Mouse (Mus musculus) regulatory T cell (primary cell): ENCODE measurements around the gene Dirc2.

Experiments
- in situ Hi-C: fragments of 300-600 bp; cut with MboI, MseI; formaldehyde crosslinking; loops from one replicate; pipeline ENCODE4 v1.15.1; 2025; ENCODE audit warnings: high pct_unique_total_duplicates

Gene Dirc2

DNA sequence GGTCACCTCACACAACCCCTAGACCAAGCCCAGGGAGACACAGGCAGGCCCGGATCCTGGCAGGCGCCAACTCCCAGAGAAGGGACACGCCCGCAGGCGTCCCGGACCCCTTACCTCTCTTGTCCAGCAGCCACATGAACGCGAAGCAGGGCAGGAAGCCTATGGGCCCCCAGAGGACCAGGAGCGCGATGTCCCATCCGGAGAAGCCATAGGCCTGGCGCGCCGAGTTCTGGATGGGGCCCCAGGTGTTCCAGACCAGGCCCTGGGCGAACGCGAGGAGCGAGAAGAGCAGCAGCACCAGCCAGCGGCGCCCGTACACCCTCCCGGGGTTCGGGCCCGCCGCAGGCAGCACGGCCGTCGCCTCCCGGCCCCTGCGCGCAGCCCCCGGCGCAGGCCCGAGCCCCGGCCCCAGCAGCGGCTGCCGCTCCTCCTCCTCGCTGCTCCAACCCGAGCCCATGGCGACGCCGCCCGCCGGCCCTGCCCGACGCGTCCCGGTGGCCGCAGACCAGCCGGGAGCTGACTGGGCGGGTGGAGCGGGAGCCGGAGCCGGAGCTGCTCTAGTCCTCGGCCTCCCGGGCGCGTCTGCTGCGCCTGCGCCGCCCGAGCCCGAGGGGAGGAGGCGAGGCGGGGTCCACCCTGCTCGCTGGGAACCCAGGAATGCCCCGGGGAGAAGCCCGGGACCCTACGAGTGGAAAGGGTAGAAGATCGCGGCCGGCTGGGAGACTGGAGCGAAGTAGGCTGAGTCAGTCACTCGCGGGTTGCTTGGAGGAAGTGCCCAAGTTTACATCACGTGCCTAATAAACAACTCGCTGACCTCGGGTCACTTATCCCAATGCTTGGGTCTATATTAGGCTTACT, at the start of gene Dirc2:
Gene Dirc2 (minus strand): TSS at position 572 of the 858 bp plus-strand sequence.
- in situ Hi-C loops, result no loop called here

DNA sequence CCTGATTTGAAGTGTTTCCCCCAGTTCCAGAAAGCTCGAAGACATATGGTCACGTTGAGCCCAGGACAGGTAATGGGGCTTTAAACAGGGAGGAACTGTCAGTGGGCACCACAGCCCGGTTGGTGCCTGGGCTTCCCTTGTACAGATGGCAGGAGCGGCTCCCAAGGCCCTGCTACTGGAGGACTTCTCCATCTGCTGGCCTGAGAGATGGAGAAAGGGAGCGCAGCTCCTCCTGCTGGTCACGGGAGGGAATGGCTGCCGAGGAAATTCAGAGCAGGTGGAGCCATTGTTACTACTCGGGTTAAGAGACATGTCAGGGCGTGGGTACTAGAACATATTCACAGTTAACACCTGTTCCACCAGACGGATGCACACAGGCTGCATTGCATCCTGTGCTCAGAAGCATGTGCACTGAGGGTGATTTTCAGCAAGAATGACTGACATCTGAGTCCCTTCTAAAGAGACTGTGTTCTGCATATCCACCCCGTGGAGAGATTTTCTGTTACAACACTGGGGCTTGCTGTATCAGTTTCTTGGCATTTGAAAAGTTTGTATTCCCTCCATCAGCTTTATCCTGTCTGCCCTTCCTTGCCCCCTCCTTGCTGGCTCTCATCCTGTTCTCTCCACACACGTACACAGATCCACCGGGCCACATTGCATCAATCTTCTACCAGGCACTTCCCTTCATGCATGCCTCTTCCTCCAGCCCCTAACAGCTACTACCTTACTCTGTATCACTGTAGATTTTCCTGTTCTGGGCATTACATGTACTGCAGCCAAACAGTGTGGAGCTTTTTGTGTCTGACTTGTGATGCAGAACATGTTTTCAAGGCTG, 48.3 kb upstream of the Dirc2 start:
- in situ Hi-C loops, result loop anchor here (5.0 to 10.0 kb wide), 3 partner anchors 45 to 333 kb away; partner anchors contain the start of gene Hspbap1

DNA sequence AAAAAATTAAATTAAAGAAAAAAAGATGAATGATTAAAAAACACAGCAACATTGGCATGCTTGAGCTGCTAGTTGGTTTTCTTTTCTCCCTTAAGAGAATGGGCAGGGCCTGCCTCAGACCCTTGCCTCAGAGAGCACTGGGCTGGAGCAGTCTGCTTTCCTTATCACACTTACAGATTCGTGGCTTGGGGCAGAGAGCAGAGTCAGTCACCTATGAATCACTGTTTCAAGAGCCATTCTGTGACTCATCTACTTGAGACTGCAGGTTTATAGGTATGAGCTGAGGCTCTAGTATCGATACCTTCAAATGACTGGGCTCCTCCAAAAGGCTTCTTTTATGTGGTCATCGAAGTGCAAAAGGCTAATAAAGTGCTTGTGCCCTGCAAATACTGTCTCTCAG, 44.0 kb upstream of the Dirc2 start:
- in situ Hi-C loops, result loop anchor here (10.0 kb wide), 1 partner anchor 328 kb away; no protein-coding TSS in a partner anchor

DNA sequence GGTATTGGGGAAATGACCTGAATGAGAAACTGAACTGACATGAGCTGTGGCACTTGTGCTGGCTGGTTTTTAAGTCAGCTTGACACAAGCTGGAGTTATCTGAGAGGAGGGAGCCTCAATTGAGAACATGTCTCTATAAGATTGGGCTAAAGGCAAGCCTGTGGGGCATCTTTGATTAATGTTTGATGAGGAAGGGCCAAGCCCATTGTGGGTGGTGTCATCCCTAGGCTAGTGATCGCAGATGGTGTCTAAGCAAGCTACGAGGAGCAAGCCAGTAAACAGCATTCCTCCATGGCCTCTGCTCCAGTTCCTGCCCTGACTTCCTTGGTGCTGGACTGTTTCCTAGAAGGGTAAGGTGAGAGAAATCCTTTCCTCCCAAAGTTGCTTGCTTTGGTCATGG, 39.7 kb upstream of the Dirc2 start:
- in situ Hi-C loops, result no loop called here

DNA sequence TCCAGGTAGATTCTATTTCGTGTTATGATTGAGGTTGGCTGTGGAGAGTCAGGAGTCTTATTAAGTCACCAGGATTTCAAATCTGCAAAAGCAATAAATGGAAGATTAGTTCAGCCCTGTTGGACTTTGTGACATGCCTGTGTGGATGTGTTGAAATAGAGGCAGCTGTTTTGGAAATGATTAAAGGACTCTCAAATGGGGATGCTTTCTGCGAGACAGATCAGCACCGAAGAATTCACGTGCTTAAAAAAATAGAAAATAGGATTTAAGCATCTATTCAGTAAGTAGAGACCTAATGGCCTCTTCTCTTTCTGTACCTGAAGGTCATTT, 38.5 kb upstream of the Dirc2 start:
- in situ Hi-C loops, result no loop called here

DNA sequence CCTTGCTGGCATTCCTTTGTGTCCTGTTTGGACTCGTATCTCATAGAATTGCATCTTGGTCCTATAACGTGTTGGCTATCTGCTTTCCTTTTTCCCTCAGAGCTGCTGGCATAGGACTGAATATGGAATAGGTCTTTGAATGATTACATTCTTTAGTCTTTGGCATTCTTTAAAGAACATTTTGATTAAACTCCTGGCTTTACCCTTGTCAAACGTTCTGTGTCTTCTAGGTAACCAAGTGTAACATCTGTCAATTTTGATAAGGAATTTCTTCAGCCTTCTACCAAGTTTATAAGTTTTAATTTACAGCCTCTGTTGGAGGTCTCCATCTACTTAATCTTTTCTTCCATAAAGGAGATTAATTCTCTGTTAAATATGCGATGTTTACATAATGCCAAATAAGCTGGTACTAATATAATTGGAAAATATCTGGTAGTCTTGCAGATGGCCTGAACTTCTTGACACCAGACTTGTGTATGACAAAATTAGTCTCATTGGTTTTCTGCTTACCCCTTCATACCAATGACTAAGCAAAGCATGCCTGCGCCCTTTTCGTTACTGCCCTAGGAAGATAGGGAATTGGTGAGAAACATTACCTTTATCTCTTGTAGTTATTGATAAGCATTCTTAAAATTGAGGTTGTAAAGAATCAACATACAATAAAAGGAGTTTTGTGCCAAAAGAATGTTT, 38.0 kb upstream of the Dirc2 start:
- in situ Hi-C loops, result no loop called here

DNA sequence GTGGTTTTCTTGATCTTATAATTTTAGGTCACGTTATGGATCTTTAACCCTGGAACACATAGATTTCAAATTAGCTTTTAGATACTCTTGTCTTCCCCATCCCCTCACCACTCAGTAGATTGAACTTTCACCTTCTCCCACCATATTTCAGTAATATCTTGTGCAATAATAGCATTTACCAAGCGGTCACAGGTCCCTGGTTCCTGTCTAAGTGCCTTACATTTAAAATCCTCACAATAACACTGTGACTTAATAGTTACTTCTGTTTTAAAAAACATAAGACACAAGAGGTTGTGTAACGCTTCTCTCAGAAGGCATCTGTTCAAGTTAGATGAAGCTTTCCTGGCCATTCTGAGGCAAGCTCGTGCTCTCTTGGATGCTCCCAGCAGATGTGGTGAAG, 34.6 kb upstream of the Dirc2 start:
- in situ Hi-C loops, result no loop called here

DNA sequence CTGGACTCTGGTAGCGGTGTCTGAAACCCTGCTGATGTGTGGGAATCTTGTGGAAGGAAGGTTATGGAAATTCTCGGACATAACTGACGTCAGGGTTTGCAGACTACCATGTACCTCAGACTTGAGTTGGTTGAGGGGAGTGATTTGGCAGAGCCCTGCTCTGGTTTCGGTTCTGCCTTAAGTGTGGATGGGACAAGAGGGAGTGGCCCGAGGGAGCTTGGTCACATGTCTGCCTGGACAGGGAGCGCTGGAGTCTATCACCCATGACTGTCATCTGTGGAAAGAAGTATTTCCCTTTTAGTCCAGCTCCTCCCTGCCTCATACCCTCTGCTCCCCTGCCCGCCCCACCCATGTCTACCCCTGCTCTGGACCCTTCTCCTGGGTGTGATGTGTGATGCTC, 33.0 kb upstream of the Dirc2 start:
- in situ Hi-C loops, result no loop called here

DNA sequence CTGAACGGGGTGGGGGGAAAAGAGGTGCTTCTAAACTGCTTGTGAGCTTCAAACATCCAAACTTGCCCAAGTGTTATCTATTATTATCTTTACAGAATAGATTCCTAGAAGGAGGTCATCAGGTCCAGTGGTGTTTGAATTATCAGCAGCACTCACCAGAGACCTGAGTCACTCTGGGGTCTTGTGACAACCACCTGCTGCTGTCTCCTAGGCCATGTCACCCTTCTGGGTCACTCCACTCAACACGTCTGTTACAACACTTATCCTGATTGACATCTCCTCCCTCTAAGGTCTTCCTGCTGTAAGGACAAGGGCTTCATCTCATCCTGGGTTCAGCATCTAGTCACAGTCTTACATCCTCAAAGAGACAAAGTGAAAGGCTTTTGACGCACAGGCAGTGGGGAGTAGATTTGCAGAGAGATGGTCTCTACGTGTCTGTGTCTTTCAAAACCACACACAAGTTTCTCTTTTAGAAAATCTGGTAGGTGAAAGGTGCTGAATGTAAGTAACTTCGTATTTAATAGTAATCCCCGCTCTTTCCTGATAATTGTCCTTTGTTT, 22.9 kb upstream of the Dirc2 start:
- in situ Hi-C loops, result no loop called here

DNA sequence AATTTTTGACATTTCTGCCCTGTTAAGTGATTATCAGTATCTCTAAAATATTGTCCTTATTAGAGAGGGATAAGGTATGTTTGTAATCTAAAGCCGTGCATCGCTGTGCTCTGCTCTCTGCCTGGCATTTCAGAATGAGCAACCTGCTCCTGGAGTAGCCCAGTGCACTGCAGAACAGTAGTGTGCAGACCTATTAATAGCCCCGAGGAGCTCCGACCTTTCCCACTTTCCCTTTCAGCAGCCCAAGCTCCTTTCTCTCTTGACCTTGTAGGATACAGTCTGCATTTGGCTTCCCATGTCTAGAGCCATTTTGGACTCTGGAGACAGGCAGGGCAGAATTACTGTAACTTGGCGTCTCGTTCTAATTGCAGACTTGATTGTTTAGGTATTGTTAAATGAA, 19.2 kb upstream of the Dirc2 start:
- in situ Hi-C loops, result no loop called here

DNA sequence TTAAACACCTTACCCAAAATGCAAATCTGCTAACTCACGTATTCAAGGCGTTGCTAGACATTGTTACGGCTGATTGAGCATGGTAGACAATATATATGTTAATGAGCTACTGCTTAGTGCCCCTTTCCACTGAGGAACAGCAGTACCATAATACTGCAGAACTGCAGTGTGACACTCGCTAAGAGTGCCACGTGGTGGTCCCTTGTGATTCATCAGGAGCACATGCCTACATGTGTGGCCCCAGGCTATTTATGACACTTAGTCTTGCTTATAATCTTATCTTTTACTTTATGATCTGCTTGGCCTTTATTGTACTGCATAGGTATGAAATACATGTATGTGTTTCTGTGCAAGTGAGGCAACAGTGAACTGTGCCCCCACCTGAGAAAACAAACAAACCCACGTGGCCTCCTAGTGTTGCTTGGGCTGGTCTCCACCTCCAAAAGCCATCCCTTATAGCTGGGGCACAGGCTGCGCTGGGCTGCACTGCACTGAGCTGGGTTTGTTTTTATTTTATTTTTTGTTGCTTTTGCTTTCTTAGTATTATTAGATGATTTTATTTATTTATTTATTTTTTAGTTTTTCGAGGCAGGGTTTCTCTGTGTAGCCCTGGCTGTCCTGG, 18.5 kb upstream of the Dirc2 start:
- in situ Hi-C loops, result no loop called here

DNA sequence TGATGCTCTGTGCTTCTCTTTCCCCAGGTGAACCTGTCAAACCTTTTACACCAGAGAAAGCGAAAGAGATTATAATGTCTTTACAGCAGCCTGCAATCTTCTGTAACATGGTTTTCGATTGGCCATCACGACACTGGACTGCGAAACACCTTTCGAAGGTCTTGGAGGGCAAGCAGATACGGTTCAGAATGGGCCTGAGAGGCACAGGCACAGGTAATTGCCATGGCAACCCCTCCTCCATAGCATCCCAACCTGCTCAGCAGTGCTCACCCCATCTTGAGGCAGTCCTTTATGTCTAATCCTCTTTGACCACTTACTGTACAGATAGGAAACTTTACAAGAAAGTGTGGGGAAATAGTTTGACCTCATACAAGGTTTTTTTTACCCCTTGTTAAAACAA, 18.0 kb upstream of the Dirc2 start:
- in situ Hi-C loops, result no loop called here

DNA sequence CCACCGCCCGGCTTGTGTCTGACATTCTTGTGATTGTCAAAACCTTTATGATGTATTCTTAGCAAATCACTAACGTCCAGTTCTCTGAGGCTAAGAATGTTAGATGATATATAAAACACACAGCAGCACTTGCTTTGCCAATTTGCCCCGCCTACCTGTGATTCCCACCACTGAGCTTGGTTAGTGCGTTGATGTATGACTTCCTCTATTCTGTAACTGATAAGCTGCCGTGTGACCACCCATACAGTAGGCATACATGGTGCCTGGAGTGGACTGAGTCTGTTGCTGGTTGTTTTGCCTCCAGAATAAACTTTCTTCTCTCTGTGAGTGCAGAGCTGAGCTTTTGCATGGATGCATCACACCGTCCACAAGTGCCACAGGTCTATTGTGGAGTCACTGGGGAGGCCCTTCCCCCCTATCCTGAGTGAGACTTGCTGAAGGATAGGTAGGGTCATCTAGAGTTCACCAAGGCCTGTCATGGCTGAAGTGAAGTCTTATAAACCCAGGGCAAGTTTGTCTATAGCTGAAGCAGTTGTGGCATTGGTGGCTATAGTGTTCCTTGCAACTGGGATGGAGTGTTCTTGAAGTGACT, 15.1 kb upstream of the Dirc2 start:
- in situ Hi-C loops, result no loop called here

DNA sequence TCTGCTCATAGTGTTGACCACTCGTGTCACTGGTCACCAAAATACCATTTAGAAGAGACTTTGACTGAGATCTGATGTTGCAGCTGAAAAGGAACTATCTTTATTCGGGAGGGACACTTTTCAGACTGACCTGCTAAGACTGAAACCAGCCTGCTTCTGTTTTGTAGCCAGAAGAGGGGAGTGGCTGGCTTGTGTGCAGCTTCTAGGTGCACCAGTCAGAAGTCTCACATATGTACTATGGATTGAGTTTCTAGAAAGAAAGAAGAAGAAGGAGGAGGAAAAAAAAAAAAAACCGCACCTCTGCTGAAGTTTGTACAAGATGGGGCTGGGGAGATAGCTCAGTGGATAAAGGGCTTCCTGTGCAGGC, 14.0 kb upstream of the Dirc2 start:
- in situ Hi-C loops, result no loop called here

DNA sequence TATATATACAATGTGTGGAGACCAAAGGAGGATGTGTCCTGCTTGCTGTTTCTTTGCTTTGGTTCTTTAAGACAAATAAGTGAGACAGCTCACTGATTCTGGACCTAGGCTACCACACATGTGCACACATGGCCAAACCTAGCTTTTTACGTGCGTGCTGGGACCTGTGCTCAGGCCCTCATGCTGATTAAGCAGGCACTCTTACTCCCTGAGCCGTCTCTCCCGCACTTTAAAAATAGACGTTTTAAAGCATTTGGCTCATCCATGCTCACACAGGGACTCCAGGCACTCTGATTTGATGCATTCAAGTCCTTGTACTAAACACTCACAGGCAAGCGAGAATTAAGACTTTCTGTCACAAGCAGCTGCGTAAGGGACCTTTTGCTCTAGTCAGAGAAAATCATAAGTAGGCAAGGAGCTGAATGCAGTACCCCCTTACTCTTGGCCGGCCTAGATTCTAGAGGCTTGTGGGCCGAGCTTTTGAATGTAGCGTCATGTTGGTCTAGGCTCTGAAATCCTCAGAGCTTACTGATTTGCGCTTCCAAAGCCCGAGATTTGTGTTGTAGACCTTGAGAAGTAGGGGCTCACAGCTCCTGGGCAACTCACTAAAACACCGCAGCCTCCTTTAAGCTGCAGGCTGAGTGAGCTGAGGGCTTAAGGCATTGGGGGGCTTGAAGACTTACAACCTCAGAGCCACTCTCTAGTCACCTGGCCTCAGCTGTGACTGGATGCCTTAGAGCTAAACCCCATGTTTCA, 13.5 kb upstream of the Dirc2 start:
- in situ Hi-C loops, result no loop called here

DNA sequence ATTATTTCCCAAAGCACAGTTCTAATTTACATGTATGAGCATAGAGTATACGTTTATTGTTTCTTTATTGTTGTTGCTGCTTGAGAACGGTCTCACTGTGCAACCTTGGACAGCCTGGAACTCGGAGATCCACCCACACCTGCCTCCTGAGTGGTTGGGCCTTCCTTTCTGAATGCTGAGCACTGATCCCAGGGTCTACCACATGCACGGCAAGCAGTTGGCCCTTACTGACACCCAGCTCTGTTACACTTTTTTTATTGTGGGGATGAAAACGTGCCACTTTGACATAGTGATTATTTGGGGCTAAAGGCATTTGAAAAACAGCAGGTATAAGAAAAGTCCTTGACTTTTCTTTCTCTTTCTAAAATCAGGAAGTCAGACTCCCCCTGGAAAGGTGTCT, 12.5 kb upstream of the Dirc2 start:
- in situ Hi-C loops, result no loop called here

DNA sequence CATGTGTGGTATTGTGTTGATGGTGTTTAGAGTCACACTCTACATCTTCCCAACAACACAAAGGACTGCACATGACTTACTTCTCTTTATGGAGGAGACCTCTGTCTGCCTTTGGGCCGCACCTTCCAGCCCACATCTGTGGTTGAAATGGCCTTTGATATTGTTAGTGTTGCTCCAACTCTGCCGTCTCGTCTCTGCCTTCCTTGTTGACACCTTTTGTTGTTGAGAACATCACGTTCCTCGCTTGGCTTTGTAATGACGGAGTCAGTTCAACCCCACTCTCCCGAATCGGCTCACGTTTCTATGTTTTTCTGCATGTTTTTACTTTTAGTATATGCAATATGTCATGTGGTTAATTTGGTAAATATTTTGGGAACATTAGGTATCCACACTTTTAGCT, 11.9 kb upstream of the Dirc2 start:
- in situ Hi-C loops, result no loop called here

DNA sequence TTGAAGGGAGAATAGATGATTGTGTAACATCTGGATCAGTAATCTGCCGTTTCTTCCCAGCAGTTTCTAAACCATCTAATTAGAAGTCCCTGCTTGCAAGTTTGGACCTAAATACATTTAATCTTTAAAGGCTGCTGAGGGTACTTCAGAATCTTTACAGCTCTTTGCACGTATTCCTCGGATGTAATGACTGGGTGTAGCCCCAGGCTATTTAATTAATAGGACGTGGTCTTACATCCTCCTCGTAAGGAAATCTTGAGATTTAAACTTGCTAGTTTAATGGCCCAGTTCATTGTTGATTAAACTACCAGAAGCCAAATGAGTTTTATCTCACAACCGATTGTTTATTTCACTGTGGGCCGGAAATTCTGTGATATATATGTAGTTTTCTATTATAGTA, 10.5 kb upstream of the Dirc2 start:
- in situ Hi-C loops, result no loop called here

DNA sequence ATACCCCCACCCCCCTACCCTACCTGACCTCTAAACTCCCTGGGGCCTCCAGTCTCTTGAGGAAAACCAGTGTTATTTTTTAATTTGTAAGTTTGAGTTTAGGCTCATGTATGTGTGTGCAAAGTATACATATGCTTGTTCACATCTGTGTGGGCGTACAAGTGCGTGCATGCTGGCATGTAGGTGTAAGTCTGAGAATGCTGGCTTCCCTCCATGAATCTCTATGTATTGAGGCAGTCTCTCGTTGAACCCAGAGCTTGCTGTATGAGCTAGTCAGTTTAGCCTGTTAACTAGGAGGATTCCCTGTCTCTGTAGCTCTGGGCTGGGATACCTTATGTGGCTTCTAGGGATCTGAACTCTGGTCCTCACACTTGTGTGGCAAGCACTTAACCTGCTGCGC, 8.6 kb upstream of the Dirc2 start:
- in situ Hi-C loops, result no loop called here

DNA sequence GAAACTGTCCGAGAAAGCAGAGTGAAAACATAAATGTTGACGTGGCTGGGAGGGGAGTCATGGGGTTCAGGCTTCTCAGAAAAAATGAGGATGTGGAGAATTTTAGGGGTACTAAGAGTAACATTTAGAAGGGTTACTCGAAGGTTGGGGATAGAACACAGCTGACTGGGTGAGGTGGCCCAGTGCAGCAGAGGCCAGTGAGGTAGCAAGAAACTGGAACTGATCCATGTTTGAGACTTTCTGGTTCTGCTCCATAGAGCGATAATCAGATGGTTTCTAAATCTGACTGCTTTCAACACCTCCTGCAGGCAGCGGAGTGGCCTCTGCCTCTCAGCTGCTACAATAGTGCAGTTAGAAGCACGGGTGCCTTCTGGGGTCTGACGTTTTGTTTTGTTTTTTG, 7.6 kb upstream of the Dirc2 start:
- in situ Hi-C loops, result no loop called here

DNA sequence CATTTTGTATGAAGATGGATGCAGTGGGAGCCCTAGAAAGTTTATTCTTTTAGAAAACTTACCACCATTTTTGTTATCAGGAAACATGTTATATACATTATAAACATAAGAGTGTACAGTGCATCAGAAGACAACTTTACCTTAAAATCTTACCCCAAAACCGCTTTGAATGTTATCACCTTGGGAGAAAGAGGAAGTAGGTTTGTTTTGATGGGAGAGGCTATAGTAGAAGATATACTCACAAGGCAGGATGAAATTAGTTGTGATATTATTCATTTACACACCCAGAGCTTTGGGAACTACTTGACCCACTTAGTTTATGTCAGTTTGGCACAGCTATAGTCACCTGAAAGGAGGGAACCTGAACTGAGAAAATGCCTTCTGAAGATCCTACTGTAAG, 6.7 kb upstream of the Dirc2 start:
- in situ Hi-C loops, result no loop called here
